ENCODE assay signal across 8 mouse cellular contexts in genomic region chr9:65675461-65676357, GRCm38 (mm10). TPM values are rescaled to one million over a fixed set of nuclear protein-coding genes. Genes with fewer than 3 reads are reported as not detected.
A peak's percentile ranks its signal among the peaks of the same experiment; 100 is the strongest.
DNase-seq lines count a peak whose midpoint lies in the region; ATAC-seq lines count a peak whose summit lies in the region.

No protein-coding gene starts in this region.

- peaks cover 65% of the 10 kb centered on the region for H3K4me1 ChIP-seq in heart, embryonic 12.5 days (replicated peaks)
- peaks cover 5% of the 10 kb centered on the region; the same call in 1 of the 2 replicates for H3K4me1 ChIP-seq in hindbrain, embryonic 11.5 days (replicated peaks; ENCODE audit: control insufficient read depth, insufficient read depth, low read length)
- peaks cover 50% of the 10 kb centered on the region for H3K4me1 ChIP-seq in lung, embryonic 15.5 days
- H3K4me1 ChIP-seq in stomach, embryonic 16.5 days (ENCODE audit: control insufficient read depth, insufficient read depth, low read length): peaks cover 36% of the 10 kb centered on the region

- peak overlapping the region; percentile 15; the same call in 1 of the 2 replicates for H3K9ac ChIP-seq in heart, embryonic 12.5 days
- peak overlapping the region; percentile 66; the same call in 1 of the 2 replicates for H3K9ac ChIP-seq in hindbrain, embryonic 11.5 days (ENCODE audit: low read depth, low read length)
- 0 out of 2 replicates have a peak overlapping the region, but pooled peaks have one; percentile 13 for H3K9ac ChIP-seq in lung, embryonic 15.5 days
- H3K9ac ChIP-seq in stomach, embryonic 16.5 days (ENCODE audit: low read length): peak overlapping the region; percentile 52

- H3K27ac ChIP-seq in heart, embryonic 12.5 days (ENCODE audit: poor library complexity, severe bottlenecking): peak overlapping the region; percentile 39; the same call in 1 of the 2 replicates
- no peak overlapping the region for H3K27ac ChIP-seq in hindbrain, embryonic 11.5 days (ENCODE audit: low read depth, low read length)
- H3K27ac ChIP-seq in lung, embryonic 15.5 days: peak overlapping the region; percentile 29; the same call in 1 of the 2 replicates
- H3K27ac ChIP-seq in stomach, embryonic 16.5 days (ENCODE audit: low read length): peak overlapping the region; percentile 39

- H3K9me3 ChIP-seq in heart, embryonic 12.5 days (replicated peaks): no peaks in the 10 kb centered on the region
- H3K9me3 ChIP-seq in hindbrain, embryonic 11.5 days (ENCODE audit: control insufficient read depth, low read length): no peaks in the 10 kb centered on the region
- no peaks in the 10 kb centered on the region for H3K9me3 ChIP-seq in lung, embryonic 15.5 days
- no peaks in the 10 kb centered on the region for H3K9me3 ChIP-seq in stomach, embryonic 16.5 days (replicated peaks; ENCODE audit: control insufficient read depth, low read length)

- DNase-seq in heart, postnatal 25 days (ENCODE audit: low spot score): no peak
- peak; percentile 76 for DNase-seq in adipocyte (ENCODE audit: low spot score)
- no peak for DNase-seq in hindbrain, embryonic 11.5 days (ENCODE audit: low spot score)
- DNase-seq in right cerebral cortex, adult 2 months (ENCODE audit: low spot score in 2 of 2): no peak
- DNase-seq in embryo, embryonic 9.5 days (ENCODE audit: extremely low spot score): no peak

- intact Hi-C loops in heart, postnatal 25 days (cut with DNase I): no loop called here

- H3K4me2 ChIP-seq in heart, embryonic 12.5 days: peak overlapping the region; percentile 79
- H3K4me2 ChIP-seq in hindbrain, embryonic 11.5 days (replicated peaks; ENCODE audit: low read depth, low read length): peak overlapping the region; percentile 35
- peak overlapping the region; percentile 79 for H3K4me2 ChIP-seq in lung, embryonic 15.5 days
- peak overlapping the region; percentile 54 for H3K4me2 ChIP-seq in stomach, embryonic 16.5 days (ENCODE audit: low read depth, low read length)

- 50% methylated on average over 8 of the region's 8 CpGs for WGBS in heart, embryonic 12.5 days
- WGBS in hindbrain, embryonic 11.5 days: 56% methylated on average over 8 of the region's 8 CpGs
- 46% methylated on average over 8 of the region's 8 CpGs for WGBS in lung, embryonic 15.5 days
- 45% methylated on average over 8 of the region's 8 CpGs for WGBS in stomach, embryonic 16.5 days

- peak; percentile 19; the same call in 1 of the 2 replicates for ATAC-seq in heart, embryonic 12.5 days (ENCODE audit: insufficient number of reproducible peaks, low FRiP score)
- ATAC-seq in hindbrain, embryonic 11.5 days (ENCODE audit: low FRiP score): peak; percentile 58
- peak; percentile 4; the same call in 1 of the 2 replicates for ATAC-seq in lung, embryonic 15.5 days (ENCODE audit: borderline replicate concordance, extremely low read depth, low FRiP score, low TSS enrichment)
- ATAC-seq in stomach, embryonic 16.5 days (ENCODE audit: insufficient read depth, low FRiP score): peak; percentile 3

- H3K27me3 ChIP-seq in heart, embryonic 12.5 days (replicated peaks): no peaks in the 10 kb centered on the region
- no peaks in the 10 kb centered on the region for H3K27me3 ChIP-seq in hindbrain, embryonic 11.5 days (ENCODE audit: control insufficient read depth, insufficient read depth, low read length)
- H3K27me3 ChIP-seq in lung, embryonic 15.5 days: no peaks in the 10 kb centered on the region
- H3K27me3 ChIP-seq in stomach, embryonic 16.5 days (ENCODE audit: control insufficient read depth, insufficient read depth, low read length): no peaks in the 10 kb centered on the region

- peak overlapping the region; percentile 82 for H3K4me3 ChIP-seq in heart, embryonic 12.5 days
- peak overlapping the region; percentile 66; the same call in 1 of the 2 replicates for H3K4me3 ChIP-seq in hindbrain, embryonic 11.5 days (ENCODE audit: low read depth, low read length)
- H3K4me3 ChIP-seq in lung, embryonic 15.5 days: peak overlapping the region; percentile 74
- H3K4me3 ChIP-seq in stomach, embryonic 16.5 days (replicated peaks; ENCODE audit: low read length): peak overlapping the region; percentile 61

- no peaks in the 10 kb centered on the region for H3K36me3 ChIP-seq in heart, embryonic 12.5 days
- H3K36me3 ChIP-seq in hindbrain, embryonic 11.5 days (ENCODE audit: control insufficient read depth, insufficient read depth, low read length): no peaks in the 10 kb centered on the region
- H3K36me3 ChIP-seq in lung, embryonic 15.5 days: no peaks in the 10 kb centered on the region
- H3K36me3 ChIP-seq in stomach, embryonic 16.5 days (ENCODE audit: control insufficient read depth, insufficient read depth, low read length): no peaks in the 10 kb centered on the region

RNA-seq across cellular contexts. Expression of gene Oaz2, which starts 7.9 kb away (rescaled TPM):
- 239 and 245 TPM in 2 replicates for polyA plus RNA-seq in heart, embryonic 12.5 days (2016; fragmentation: Nextera tagmentation; extraction: Ambion mirVana)
- 100 to 1,000 TPM; 249 to 259 TPM for total RNA-seq in heart, postnatal 25 days (2021)
- polyA plus RNA-seq in hindbrain, embryonic 11.5 days (2014; fragmentation: Nextera tagmentation; extraction: Ambion mirVana): 204 and 224 TPM in 2 replicates
- 396 and 422 TPM in 2 replicates for polyA plus RNA-seq in lung, embryonic 15.5 days (2015; fragmentation: Nextera tagmentation; extraction: Ambion mirVana)
- polyA plus RNA-seq in stomach, embryonic 16.5 days (2015; fragmentation: Nextera tagmentation; extraction: Ambion mirVana): 200 and 218 TPM in 2 replicates

RNA-seq across cellular contexts. Expression of gene Rbpms2, which starts 46.3 kb away (rescaled TPM):
- 132 and 135 TPM in 2 replicates for polyA plus RNA-seq in heart, embryonic 12.5 days (2016; fragmentation: Nextera tagmentation; extraction: Ambion mirVana)
- total RNA-seq in heart, postnatal 25 days (2021): 10 to 100 TPM; 37.1 to 39.3 TPM
- 19.5 and 23.7 TPM in 2 replicates for polyA plus RNA-seq in hindbrain, embryonic 11.5 days (2014; fragmentation: Nextera tagmentation; extraction: Ambion mirVana)
- polyA plus RNA-seq in lung, embryonic 15.5 days (2015; fragmentation: Nextera tagmentation; extraction: Ambion mirVana): 15.1 and 16.6 TPM in 2 replicates
- 20.4 and 22.9 TPM in 2 replicates for polyA plus RNA-seq in stomach, embryonic 16.5 days (2015; fragmentation: Nextera tagmentation; extraction: Ambion mirVana)

Comparison
In these comparisons a context has a peak if more than half of its experiments do, and no peak if none do; other contexts are left out.
1. ATAC-seq: peak in every context shown above with its lines; median percentile 58 in hindbrain, embryonic 11.5 days; 19 in heart, embryonic 12.5 days; 4 in lung, embryonic 15.5 days; 3 in stomach, embryonic 16.5 days.
2. H3K9ac ChIP-seq: peak in every context shown above with its lines; median percentile 66 in hindbrain, embryonic 11.5 days; 52 in stomach, embryonic 16.5 days; 15 in heart, embryonic 12.5 days; 13 in lung, embryonic 15.5 days.